In the genomic region with DNA sequence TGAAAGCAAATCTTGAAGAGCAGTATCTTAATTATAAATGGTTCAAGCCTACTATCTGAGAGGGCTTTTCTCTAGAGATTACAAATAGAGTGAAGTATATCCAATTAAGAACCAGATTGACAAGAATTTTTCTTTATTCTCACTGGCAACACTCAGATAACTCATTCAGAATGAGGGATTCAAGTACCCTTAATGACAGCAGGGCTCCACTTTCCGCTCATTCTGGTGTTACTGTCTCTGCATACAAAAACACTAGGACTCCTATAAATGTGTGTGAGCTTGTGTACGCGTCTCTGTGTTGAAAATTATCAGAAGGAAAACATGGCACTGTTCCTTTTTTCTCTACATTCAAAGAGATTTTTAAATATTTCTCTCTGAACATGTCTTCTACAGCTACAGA, we compare ENCODE assay signal across 27 mouse cellular contexts.
"Had no signal": no experiment of that assay in that cellular context is flagged by ENCODE, and none has a peak within 500 bp of the region (broad histone marks: within the 10 kb centered on the region; RNA-seq: fewer than 3 reads in every experiment).

No protein-coding gene starts in this region.

- DNase-seq: gastrocnemius, adult 2 months; gastrocnemius, postnatal 10 days; gastrocnemius, postnatal 25 days; heart, adult 18-20 months; heart, postnatal 10 days; heart, postnatal 4 days; kidney, adult 18-20 months; kidney, adult 8-10 months; kidney, postnatal 10 days; kidney, postnatal 25 days; kidney, postnatal 4 days; liver; liver, embryonic 13.5 days had no signal

- H3K9ac ChIP-seq: heart, embryonic 12.5 days; hindbrain, embryonic 12.5 days; hindbrain, embryonic 14.5 days; intestine, embryonic 15.5 days; limb, embryonic 12.5 days; liver, embryonic 13.5 days had no signal

- H3K4me1 ChIP-seq: heart, embryonic 10.5 days; heart, embryonic 12.5 days; hindbrain, embryonic 10.5 days; hindbrain, embryonic 12.5 days; intestine, embryonic 15.5 days; limb, embryonic 10.5 days; limb, embryonic 12.5 days; liver, embryonic 13.5 days had no signal

- H3K27me3 ChIP-seq: heart, embryonic 12.5 days; hindbrain, embryonic 12.5 days; intestine, embryonic 15.5 days; limb, embryonic 12.5 days; liver, embryonic 13.5 days had no signal

- ATAC-seq: hindbrain, embryonic 16.5 days; inflammation-experienced regulatory T-cells, adult 6 months; intestine, embryonic 15.5 days; intestine, postnatal 0 days had no signal

- H3K36me3 ChIP-seq: heart, embryonic 10.5 days; heart, embryonic 12.5 days; hindbrain, embryonic 10.5 days; hindbrain, embryonic 12.5 days; intestine, embryonic 15.5 days; limb, embryonic 10.5 days; limb, embryonic 12.5 days; liver, embryonic 13.5 days had no signal

- H3K4me3 ChIP-seq: gastrocnemius, adult 2 months; heart, embryonic 10.5 days; heart, embryonic 12.5 days; hindbrain, embryonic 10.5 days; hindbrain, embryonic 12.5 days; intestine, embryonic 15.5 days; layer of hippocampus, adult 2 months; left cerebral cortex, adult 2 months; limb, embryonic 10.5 days; limb, embryonic 12.5 days; liver, embryonic 13.5 days had no signal

- H3K27ac ChIP-seq: gastrocnemius, adult 2 months; heart, embryonic 10.5 days; hindbrain, embryonic 10.5 days; hindbrain, embryonic 12.5 days; hindbrain, embryonic 14.5 days; intestine, embryonic 15.5 days; layer of hippocampus, adult 2 months; left cerebral cortex, adult 2 months; limb, embryonic 10.5 days; limb, embryonic 12.5 days; liver, embryonic 13.5 days had no signal

- H3K4me2 ChIP-seq: heart, embryonic 12.5 days; hindbrain, embryonic 12.5 days; hindbrain, embryonic 14.5 days; intestine, embryonic 15.5 days; limb, embryonic 12.5 days; liver, embryonic 11.5 days; liver, embryonic 13.5 days had no signal

- H3K9me3 ChIP-seq: heart, embryonic 10.5 days; heart, embryonic 12.5 days; hindbrain, embryonic 10.5 days; hindbrain, embryonic 12.5 days; intestine, embryonic 15.5 days; limb, embryonic 10.5 days; limb, embryonic 12.5 days; liver, embryonic 13.5 days had no signal
